Mouse (Mus musculus) brain, embryonic 14.5 days (tissue): ENCODE data around the gene Slc30a9. TPM values are rescaled to one million over a fixed set of nuclear protein-coding genes. Genes with fewer than 3 reads are reported as not detected.

ENCODE experiments used
- DNase-seq: peaks from one replicate; pipeline ENCODE4 v3.0.0-alpha.2; 2011; ENCODE audit warnings: low read depth
- CTCF ChIP-seq: fragments of 200-500 bp; IDR thresholded peaks from 2 replicates; pipeline ENCODE4 v1.5.1; 2012; ENCODE audit warnings: inconsistent platforms, mild to moderate bottlenecking, moderate library complexity, borderline replicate concordance; ENCODE audit not compliant: insufficient read depth, insufficient read length; ENCODE audit errors: extremely low read depth
- POLR2A ChIP-seq: fragments of 200-500 bp; IDR thresholded peaks from 2 replicates; pipeline ENCODE4 v1.6.1; 2012; ENCODE audit warnings: mild to moderate bottlenecking, inconsistent platforms, borderline replicate concordance; ENCODE audit not compliant: poor library complexity, insufficient read depth, insufficient read length, severe bottlenecking; ENCODE audit errors: extremely low read depth
- polyA plus RNA-seq: library from polyadenylated mRNA; depleted of rRNA; stranded (reverse); fragments of >200 nt; gene quantifications from 2 replicates; pipeline ENCODE4 v1.2.3, GENCODE M21; 2012

Slc30a9 gene
- polyA plus RNA-seq, 1 experiment: 70.6 TPM

- no peak for DNase-seq
- TF ChIP-seq POLR2A (no peak), CTCF (no peak)
Observed at GRCm38 (mm10) chr5:67297026-67297813, 9.5 kb upstream of the Slc30a9 start.

- no peak for DNase-seq
- TF ChIP-seq POLR2A (no peak), CTCF (no peak)
Observed at GRCm38 (mm10) chr5:67299847-67300412, 6.8 kb upstream of the Slc30a9 start.

GRCm38 (mm10) chr5:67300926-67301597, 5.7 kb upstream of the Slc30a9 start:
- TF ChIP-seq CTCF (no peak), POLR2A (no peak)
- no peak for DNase-seq

- TF ChIP-seq POLR2A (no peak), CTCF (no peak)
Observed at GRCm38 (mm10) chr5:67301722-67302331, 4.9 kb upstream of the Slc30a9 start.

GRCm38 (mm10) chr5:67303816-67304215, 2.9 kb upstream of the Slc30a9 start:
- TF ChIP-seq CTCF: no peak
- no peak for TF ChIP-seq POLR2A
- DNase-seq: no peak

More at GRCm38 (mm10) chr5:67301722-67302331, 4.9 kb upstream of the Slc30a9 start:
- DNase-seq: no peak

GRCm38 (mm10) chr5:67307659-67308222, 986 bp downstream of the Slc30a9 start:
- TF ChIP-seq POLR2A (no peak), CTCF (no peak)
- no peak for DNase-seq

- TF ChIP-seq CTCF: no peak
- TF ChIP-seq POLR2A: no peak
- no peak for DNase-seq
Observed at GRCm38 (mm10) chr5:67311811-67312521, 5.2 kb downstream of the Slc30a9 start.

- TF ChIP-seq POLR2A (no peak), CTCF (no peak)
Observed at GRCm38 (mm10) chr5:67312522-67312851, 5.7 kb downstream of the Slc30a9 start.

GRCm38 (mm10) chr5:67321656-67322268, 15.0 kb downstream of the Slc30a9 start:
- DNase-seq: no peak
- TF ChIP-seq CTCF (no peak), POLR2A (no peak)

More at GRCm38 (mm10) chr5:67312522-67312851, 5.7 kb downstream of the Slc30a9 start:
- DNase-seq: no peak

- DNase-seq: no peak
- TF ChIP-seq POLR2A: no peak
- no peak for TF ChIP-seq CTCF
Observed at GRCm38 (mm10) chr5:67324032-67324431, 17.3 kb downstream of the Slc30a9 start.
